Mouse (Mus musculus) kidney, postnatal 0 days (tissue): Measurements from ENCODE around the gene Tmem170b. TPM values are rescaled to one million over a fixed set of nuclear protein-coding genes. Genes with fewer than 3 reads are reported as not detected.
A peak's percentile ranks its signal among the peaks of the same experiment; 100 is the strongest.

ENCODE experiments used
- ATAC-seq: fragments of 200-750 bp; cut with Nextera tagmentation; replicated peaks from 2 replicates; pipeline ENCODE4 v1.8.0; 2017; ENCODE audit warnings: low read depth, moderate number of reproducible peaks, moderate TSS enrichment, moderate library complexity; ENCODE audit not compliant: low FRiP score
- DNase-seq: peaks from one replicate; pipeline ENCODE4 v3.0.0-alpha.2; 2016; ENCODE audit warnings: low spot score
- H3K27ac ChIP-seq: fragments of 300-500 bp; sonication (generic); 2 replicates; pipeline ENCODE4 v1.5.1; 2014; ENCODE audit warnings: mild to moderate bottlenecking
- H3K27me3 ChIP-seq: fragments of 300-500 bp; sonication (generic); 2 replicates; pipeline ENCODE4 v1.6.1; 2014; ENCODE audit warnings: low read length, mixed read lengths; ENCODE audit not compliant: insufficient read depth
- H3K36me3 ChIP-seq: fragments of 300-500 bp; sonication (generic); 2 replicates; pipeline ENCODE4 v1.6.1; 2014; ENCODE audit warnings: low read length, mixed read lengths; ENCODE audit not compliant: insufficient read depth
- H3K4me1 ChIP-seq: fragments of 300-500 bp; sonication (generic); replicated peaks from 2 replicates; pipeline ENCODE4 v1.6.1; 2014; ENCODE audit warnings: antibody characterized with exemption, low read length, mixed read lengths; ENCODE audit not compliant: insufficient read depth
- H3K4me2 ChIP-seq: fragments of 300-500 bp; sonication (generic); 2 replicates; pipeline ENCODE4 v1.6.1; 2014; ENCODE audit warnings: mild to moderate bottlenecking, low read length, moderate library complexity, mixed read lengths
- H3K4me3 ChIP-seq: fragments of 300-500 bp; sonication (generic); replicated peaks from 2 replicates; pipeline ENCODE4 v1.5.1; 2014; ENCODE audit warnings: low read depth, low read length
- H3K9ac ChIP-seq: fragments of 300-500 bp; sonication (generic); 2 replicates; pipeline ENCODE4 v1.6.1; 2014; ENCODE audit warnings: low read depth, low read length
- H3K9me3 ChIP-seq: fragments of 300-500 bp; sonication (generic); replicated peaks from 2 replicates; pipeline ENCODE4 v1.6.1; 2016; ENCODE audit warnings: low read length, inconsistent platforms, mixed read lengths
- CTCF ChIP-seq: IDR thresholded peaks from 2 replicates; pipeline ENCODE4 v1.5.1; 2016; ENCODE audit warnings: antibody characterized with exemption, low read depth, mild to moderate bottlenecking, moderate library complexity
- WGBS: fragments of 180-500 bp; shearing (Covaris S2); extraction: QIAGEN DNeasy Blood & Tissue Kit; methylation state at CpG from one replicate; pipeline ENCODE4 v1.1.7; 2014; 5-methylcytosine and 5-hydroxymethylcytosine counted together
- polyA plus RNA-seq: library from polyadenylated mRNA; unstranded; fragments of >200 nt; fragmentation: Nextera tagmentation; extraction: Ambion mirVana; gene quantifications from 2 replicates; pipeline ENCODE4 v1.2.1, GENCODE M21; 2015

Gene Tmem170b
- polyA plus RNA-seq, 1 experiment from 2014 or later: 7.0 TPM

DNA sequence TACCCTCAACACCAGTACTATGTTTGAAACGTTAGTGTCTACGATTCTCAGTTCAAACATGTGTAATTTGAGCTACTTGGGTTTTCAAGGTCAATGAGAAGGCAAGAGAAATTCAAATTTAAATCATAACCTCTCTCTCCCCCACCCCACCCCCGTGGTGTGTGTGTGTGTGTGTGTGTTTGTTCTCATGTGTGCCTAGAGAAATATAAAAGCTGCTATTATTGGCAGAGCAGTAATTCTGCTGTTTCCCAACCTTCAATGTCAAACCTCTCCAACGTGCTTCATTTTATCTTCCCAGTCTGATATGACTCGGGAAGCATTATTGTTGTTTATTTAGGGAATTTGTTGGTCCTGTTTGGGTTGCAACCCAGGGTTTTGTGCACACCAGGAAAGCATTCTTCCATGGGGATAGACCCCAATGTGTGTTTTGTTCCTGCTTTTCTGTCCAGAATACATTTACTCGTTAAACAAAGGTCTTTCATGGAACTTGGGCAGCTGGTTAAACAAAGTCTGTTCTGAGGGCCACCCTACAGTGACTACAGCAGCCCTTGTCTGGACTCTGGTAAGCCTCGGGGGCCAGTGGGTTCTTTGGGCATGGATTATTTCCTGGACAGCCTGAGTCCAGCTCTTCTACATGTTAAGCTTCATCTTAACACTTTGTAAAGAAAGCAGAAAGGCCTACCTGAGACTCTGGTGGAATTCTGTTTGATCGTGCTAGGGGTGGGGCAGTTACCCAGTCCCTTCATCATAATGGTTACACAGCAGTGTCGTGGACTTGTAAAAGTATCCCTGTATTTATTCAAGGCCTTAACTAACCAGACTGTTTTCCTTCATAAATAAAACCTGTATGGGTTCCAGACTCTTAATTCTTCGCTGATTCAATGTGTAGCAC lies 39.1 kb downstream of the Tmem170b start:
- Histone ChIP-seq H3K36me3 (no peaks in the 10 kb centered on the region), H3K4me3 (no peak overlapping the region), H3K4me1 (peaks cover 11% of the 10 kb centered on the region), H3K27ac (peak overlapping the region; percentile 75; the same call in 1 of the 2 replicates), H3K4me2 (no peak overlapping the region), H3K27me3 (no peaks in the 10 kb centered on the region), H3K9ac (no peak overlapping the region), H3K9me3 (no peaks in the 10 kb centered on the region)
- TF ChIP-seq CTCF: no peak
- peak; percentile 28 for DNase-seq
- 47% methylated on average over 10 of the region's 10 CpGs for WGBS
- no peak for ATAC-seq

DNA sequence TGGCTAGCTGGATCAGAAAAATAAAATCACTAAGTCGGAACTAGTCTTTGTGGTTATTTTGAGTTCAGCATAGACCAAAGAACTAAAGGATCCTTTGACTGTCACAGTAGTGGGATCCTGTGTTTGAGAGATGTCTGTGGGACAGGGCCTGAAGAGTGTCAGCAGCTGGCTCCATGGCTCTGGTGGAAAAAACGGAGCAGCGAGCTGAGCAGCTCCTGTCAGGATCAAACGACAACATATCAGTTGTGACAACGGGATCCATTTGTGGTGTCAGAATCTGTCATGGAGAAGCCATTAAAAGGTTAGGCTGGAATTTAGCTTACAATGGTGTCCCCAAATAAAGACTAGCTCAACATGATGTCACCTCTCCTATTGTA lies 39.8 kb downstream of the Tmem170b start:
- WGBS: 77% methylated on average over 5 of the region's 5 CpGs
- DNase-seq (no peak), ATAC-seq (no peak)
- Histone ChIP-seq H3K9me3 (no peaks in the 10 kb centered on the region), H3K4me1 (peaks cover 11% of the 10 kb centered on the region), H3K27me3 (no peaks in the 10 kb centered on the region), H3K4me3 (no peak overlapping the region), H3K4me2 (no peak overlapping the region), H3K36me3 (no peaks in the 10 kb centered on the region), H3K9ac (no peak overlapping the region), H3K27ac (no peak overlapping the region)
- no peak for TF ChIP-seq CTCF

DNA sequence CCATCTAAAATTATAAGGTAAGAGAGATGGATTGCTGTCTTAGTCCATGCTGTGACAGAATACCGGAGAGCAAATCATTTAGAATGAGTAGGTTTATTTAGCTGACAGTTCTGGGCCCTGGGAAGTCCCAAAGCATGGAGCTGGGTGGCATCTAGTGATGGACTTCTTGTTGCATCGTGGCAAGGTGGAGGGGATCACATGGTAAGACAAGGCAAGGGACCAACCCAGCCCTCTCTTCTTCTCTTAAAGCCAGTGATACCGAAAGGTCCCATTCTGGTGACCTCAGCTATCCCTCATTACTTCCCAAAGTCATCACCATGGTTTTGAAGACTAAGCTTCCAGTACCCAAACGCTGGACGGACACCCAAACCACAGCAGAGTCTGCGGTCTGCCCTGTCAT lies 42.3 kb downstream of the Tmem170b start:
- no peak overlapping the region for H3K4me3 ChIP-seq
- ATAC-seq (no peak), DNase-seq (no peak)
- no peaks in the 10 kb centered on the region for H3K36me3 ChIP-seq
- no peak for TF ChIP-seq CTCF
- H3K9ac ChIP-seq: no peak overlapping the region
- no peak overlapping the region for H3K27ac ChIP-seq
- H3K4me1 ChIP-seq: peaks cover 11% of the 10 kb centered on the region
- H3K9me3 ChIP-seq: no peaks in the 10 kb centered on the region
- H3K27me3 ChIP-seq: no peaks in the 10 kb centered on the region
- no peak overlapping the region for H3K4me2 ChIP-seq
- 90% methylated on average over 6 of the region's 6 CpGs for WGBS

DNA sequence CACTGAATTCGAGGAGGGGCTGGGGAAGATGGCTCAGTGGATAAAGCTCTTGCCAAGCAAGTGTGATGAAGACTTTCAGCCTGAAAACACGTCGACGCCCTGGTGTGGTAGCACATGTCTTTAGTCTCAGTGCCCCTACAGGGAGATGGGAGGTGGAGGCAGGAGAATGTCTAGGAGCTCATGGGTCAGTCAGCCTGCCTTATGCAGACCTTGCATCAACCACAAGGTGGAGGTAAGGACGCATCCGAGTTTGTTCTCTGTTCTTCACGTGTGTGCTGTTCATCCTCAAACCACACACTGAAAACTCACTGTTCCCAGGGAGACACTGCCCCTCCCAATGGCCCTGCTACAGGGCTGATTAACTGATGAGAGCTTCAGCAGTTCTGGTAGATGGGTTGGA lies 45.0 kb downstream of the Tmem170b start:
- no peak overlapping the region for H3K27ac ChIP-seq

DNA sequence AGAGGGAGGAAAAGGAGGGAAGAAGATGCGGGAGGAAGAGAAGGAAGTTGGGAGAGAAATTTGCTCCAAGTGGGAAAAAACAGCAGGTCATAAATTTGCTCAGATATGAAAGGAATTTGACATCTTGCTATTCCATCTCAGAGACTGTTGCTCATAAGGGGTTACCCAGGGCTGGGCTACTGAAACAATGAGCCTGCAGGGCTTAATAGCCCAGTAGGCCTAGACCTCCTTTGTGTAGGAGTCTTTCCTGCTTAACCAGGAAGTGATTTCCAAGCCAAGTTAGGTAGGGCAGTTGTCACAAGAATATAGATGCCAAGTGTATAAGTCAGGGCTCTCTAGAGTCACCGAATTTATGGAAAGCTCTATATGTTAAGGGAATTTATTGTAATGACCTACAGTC lies 48.1 kb downstream of the Tmem170b start:
- DNase-seq (no peak), ATAC-seq (no peak)
- 64% methylated on average over 2 of the region's 2 CpGs for WGBS
- no peak overlapping the region for H3K9ac ChIP-seq
- H3K4me2 ChIP-seq: no peak overlapping the region
- no peak overlapping the region for H3K4me3 ChIP-seq
- no peaks in the 10 kb centered on the region for H3K36me3 ChIP-seq
- H3K4me1 ChIP-seq: no peaks in the 10 kb centered on the region
- H3K27ac ChIP-seq: no peak overlapping the region
- H3K27me3 ChIP-seq: no peaks in the 10 kb centered on the region
- H3K9me3 ChIP-seq: no peaks in the 10 kb centered on the region
- TF ChIP-seq CTCF: no peak

More for the DNA sequence above, 45.0 kb downstream of the Tmem170b start:
- TF ChIP-seq CTCF: peak; percentile 60
- Histone ChIP-seq H3K27me3 (no peaks in the 10 kb centered on the region), H3K4me1 (no peaks in the 10 kb centered on the region), H3K9me3 (no peaks in the 10 kb centered on the region), H3K4me2 (no peak overlapping the region), H3K4me3 (no peak overlapping the region), H3K36me3 (no peaks in the 10 kb centered on the region), H3K9ac (no peak overlapping the region)
- WGBS: 87% methylated on average over 7 of the region's 7 CpGs
- DNase-seq (no peak), ATAC-seq (no peak)

DNA sequence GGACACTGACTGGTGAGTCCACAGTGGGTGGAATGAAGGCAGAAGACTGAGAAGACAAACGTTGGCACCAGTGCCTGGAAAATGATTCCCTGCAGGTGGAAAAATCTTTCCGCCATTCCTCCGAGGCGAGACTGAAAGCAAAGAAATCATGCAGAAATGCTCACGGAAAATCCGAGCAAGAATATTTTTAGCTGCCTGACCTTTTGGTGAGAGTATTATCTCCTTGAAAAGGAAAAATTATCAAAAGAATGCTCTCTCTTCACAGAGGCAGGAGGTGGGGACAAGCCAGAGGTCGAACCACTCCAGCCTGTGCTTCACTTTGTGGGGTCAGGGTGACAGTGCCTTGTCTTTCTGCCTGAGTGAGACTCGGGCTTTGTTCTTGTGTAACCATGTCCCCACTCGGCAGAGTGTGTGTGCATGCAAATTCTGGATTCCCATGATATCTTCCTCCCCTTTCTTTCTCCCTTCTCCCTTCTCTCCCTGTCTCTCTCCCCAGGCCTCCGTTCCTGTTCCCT lies 49.9 kb downstream of the Tmem170b start:
- no peak for DNase-seq
- no peak for TF ChIP-seq CTCF
- ATAC-seq: no peak
- H3K9ac ChIP-seq: no peak overlapping the region
- H3K27ac ChIP-seq: no peak overlapping the region
- no peaks in the 10 kb centered on the region for H3K9me3 ChIP-seq
- 64% methylated on average over 10 of the region's 10 CpGs for WGBS
- H3K27me3 ChIP-seq: no peaks in the 10 kb centered on the region
- H3K4me1 ChIP-seq: peaks cover 8% of the 10 kb centered on the region; the same call in 1 of the 2 replicates
- no peak overlapping the region for H3K4me3 ChIP-seq
- H3K4me2 ChIP-seq: no peak overlapping the region
- H3K36me3 ChIP-seq: no peaks in the 10 kb centered on the region
